Mouse (Mus musculus) midbrain, embryonic 13.5 days (tissue): ENCODE results near the gene Bcor. TPM values are rescaled to one million over a fixed set of nuclear protein-coding genes. Genes with fewer than 3 reads are reported as not detected.

Experiments
- ATAC-seq: fragments of 200-750 bp; cut with Nextera tagmentation; 2 replicates; pipeline ENCODE4 v1.8.0; 2017; ENCODE audit warnings: mild to moderate bottlenecking, moderate TSS enrichment, moderate library complexity
- H3K27ac ChIP-seq: fragments of 300-500 bp; sonication (generic); 2 replicates; pipeline ENCODE4 v1.5.1; 2015; ENCODE audit warnings: inconsistent platforms, mild to moderate bottlenecking, moderate library complexity
- H3K27me3 ChIP-seq: fragments of 300-500 bp; sonication (generic); 2 replicates; pipeline ENCODE4 v1.6.1; 2015; ENCODE audit warnings: mild to moderate bottlenecking, inconsistent platforms
- H3K36me3 ChIP-seq: fragments of 300-500 bp; sonication (generic); 2 replicates; pipeline ENCODE4 v1.6.1; 2015; ENCODE audit warnings: mild to moderate bottlenecking, inconsistent platforms
- H3K4me1 ChIP-seq: fragments of 300-500 bp; sonication (generic); replicated peaks from 2 replicates; pipeline ENCODE4 v1.6.1; 2015; ENCODE audit warnings: inconsistent platforms
- H3K4me2 ChIP-seq: fragments of 300-500 bp; sonication (generic); replicated peaks from 2 replicates; pipeline ENCODE4 v1.6.1; 2015; ENCODE audit warnings: moderate library complexity, mild to moderate bottlenecking, inconsistent platforms
- H3K4me3 ChIP-seq: fragments of 300-500 bp; sonication (generic); replicated peaks from 2 replicates; pipeline ENCODE4 v1.5.1; 2015; ENCODE audit warnings: mild to moderate bottlenecking, inconsistent platforms
- H3K9ac ChIP-seq: fragments of 300-500 bp; sonication (generic); replicated peaks from 2 replicates; pipeline ENCODE4 v1.6.1; 2015; ENCODE audit warnings: mild to moderate bottlenecking, inconsistent platforms
- H3K9me3 ChIP-seq: fragments of 300-500 bp; sonication (generic); 2 replicates; pipeline ENCODE4 v1.6.1; 2016; ENCODE audit warnings: mild to moderate bottlenecking, inconsistent platforms
- WGBS: fragments of 180-500 bp; shearing (Covaris S2); methylation state at CpG from one replicate; pipeline ENCODE4 v1.1.7; 2015; 5-methylcytosine and 5-hydroxymethylcytosine counted together
- polyA plus RNA-seq: library from polyadenylated mRNA; unstranded; fragments of >200 nt; fragmentation: Nextera tagmentation; extraction: Ambion mirVana; gene quantifications from 2 replicates; pipeline ENCODE4 v1.2.1, GENCODE M21; 2015

The Bcor gene
- 24.1 and 25.4 TPM in 2 replicates for polyA plus RNA-seq

GRCm38 (mm10) chrX:12159981-12160656, at the start of gene Bcor:
Bcor (minus strand) TSS chrX:12160355.
- WGBS = 10% methylated on average over 50 of the region's 56 CpGs
- peak within 1 kb of the TSS; percentile 56 for H3K27ac ChIP-seq
- peak within 1 kb of the TSS; percentile 63 for H3K4me2 ChIP-seq
- peak within 1 kb of the TSS; percentile 44 for H3K4me3 ChIP-seq
- peak within 1 kb of the TSS; percentile 62 for H3K9ac ChIP-seq
- peaks cover 36% of the 10 kb centered on the region for H3K4me1 ChIP-seq
- no peaks in the 10 kb centered on the region for H3K36me3 ChIP-seq
- ATAC-seq = peak; percentile 43
- peaks cover 54% of the 10 kb centered on the region for H3K27me3 ChIP-seq
- H3K9me3 ChIP-seq = no peaks in the 10 kb centered on the region

- Histone ChIP-seq H3K4me3 (no peak overlapping the region), H3K4me1 (no peaks in the 10 kb centered on the region), H3K9me3 (no peaks in the 10 kb centered on the region), H3K36me3 (no peaks in the 10 kb centered on the region), H3K27ac (no peak overlapping the region), H3K27me3 (no peaks in the 10 kb centered on the region), H3K9ac (no peak overlapping the region), H3K4me2 (no peak overlapping the region)
- 82% methylated on average over 3 of the region's 3 CpGs for WGBS
- ATAC-seq = no peak
These were observed 42.8 kb upstream of the Bcor start for GRCm38 (mm10) chrX:12202951-12203350.

GRCm38 (mm10) chrX:12201111-12201510, 41.0 kb upstream of the Bcor start:
- H3K36me3 ChIP-seq = no peaks in the 10 kb centered on the region
- ATAC-seq = no peak
- 92% methylated on average over 3 of the region's 3 CpGs for WGBS
- no peaks in the 10 kb centered on the region for H3K9me3 ChIP-seq
- no peaks in the 10 kb centered on the region for H3K27me3 ChIP-seq
- H3K4me1 ChIP-seq = no peaks in the 10 kb centered on the region
- no peak overlapping the region for H3K4me2 ChIP-seq
- no peak overlapping the region for H3K9ac ChIP-seq
- no peak overlapping the region for H3K27ac ChIP-seq
- no peak overlapping the region for H3K4me3 ChIP-seq

GRCm38 (mm10) chrX:12195234-12195919, 35.2 kb upstream of the Bcor start:
- WGBS = 74% methylated on average over 11 of the region's 11 CpGs
- ATAC-seq = no peak
- H3K4me1 ChIP-seq = no peaks in the 10 kb centered on the region
- no peaks in the 10 kb centered on the region for H3K36me3 ChIP-seq
- H3K27ac ChIP-seq = no peak overlapping the region
- no peaks in the 10 kb centered on the region for H3K9me3 ChIP-seq
- H3K4me2 ChIP-seq = no peak overlapping the region
- no peak overlapping the region for H3K9ac ChIP-seq
- H3K4me3 ChIP-seq = no peak overlapping the region
- no peaks in the 10 kb centered on the region for H3K27me3 ChIP-seq

GRCm38 (mm10) chrX:12192343-12192742, 32.2 kb upstream of the Bcor start:
- H3K9me3 ChIP-seq = no peaks in the 10 kb centered on the region
- H3K9ac ChIP-seq = no peak overlapping the region
- H3K27me3 ChIP-seq = no peaks in the 10 kb centered on the region
- ATAC-seq = no peak
- no peak overlapping the region for H3K4me2 ChIP-seq
- no peaks in the 10 kb centered on the region for H3K36me3 ChIP-seq
- 64% methylated on average over 2 of the region's 2 CpGs for WGBS
- H3K27ac ChIP-seq = no peak overlapping the region
- no peak overlapping the region for H3K4me3 ChIP-seq
- no peaks in the 10 kb centered on the region for H3K4me1 ChIP-seq

GRCm38 (mm10) chrX:12189511-12189910, 29.4 kb upstream of the Bcor start:
- ATAC-seq = no peak

GRCm38 (mm10) chrX:12175198-12175960, 15.2 kb upstream of the Bcor start:
- Histone ChIP-seq H3K4me3 (no peak overlapping the region), H3K36me3 (no peaks in the 10 kb centered on the region), H3K9ac (no peak overlapping the region), H3K4me2 (no peak overlapping the region), H3K9me3 (no peaks in the 10 kb centered on the region), H3K27ac (no peak overlapping the region), H3K27me3 (no peaks in the 10 kb centered on the region), H3K4me1 (peaks cover 9% of the 10 kb centered on the region; the same call in 1 of the 2 replicates)
- WGBS = 62% methylated on average over 16 of the region's 16 CpGs
- ATAC-seq = no peak

More at GRCm38 (mm10) chrX:12189511-12189910, 29.4 kb upstream of the Bcor start:
- 77% methylated on average over 4 of the region's 4 CpGs for WGBS
- no peak overlapping the region for H3K4me3 ChIP-seq
- H3K9ac ChIP-seq = no peak overlapping the region
- no peak overlapping the region for H3K4me2 ChIP-seq
- H3K4me1 ChIP-seq = no peaks in the 10 kb centered on the region
- no peaks in the 10 kb centered on the region for H3K27me3 ChIP-seq
- no peaks in the 10 kb centered on the region for H3K36me3 ChIP-seq
- H3K27ac ChIP-seq = no peak overlapping the region
- no peaks in the 10 kb centered on the region for H3K9me3 ChIP-seq

GRCm38 (mm10) chrX:12170128-12170527, 10.0 kb upstream of the Bcor start:
- Histone ChIP-seq H3K4me1 (peaks cover 5% of the 10 kb centered on the region; the same call in 1 of the 2 replicates), H3K4me2 (no peak overlapping the region), H3K9me3 (no peaks in the 10 kb centered on the region), H3K36me3 (no peaks in the 10 kb centered on the region), H3K27ac (no peak overlapping the region), H3K4me3 (no peak overlapping the region), H3K27me3 (peaks cover 2% of the 10 kb centered on the region; the same call in 1 of the 2 replicates), H3K9ac (no peak overlapping the region)
- WGBS = 31% methylated on average over 3 of the region's 3 CpGs
- ATAC-seq = no peak

- Histone ChIP-seq H3K4me1 (no peaks in the 10 kb centered on the region), H3K4me2 (no peak overlapping the region), H3K36me3 (no peaks in the 10 kb centered on the region), H3K27ac (no peak overlapping the region), H3K9me3 (no peaks in the 10 kb centered on the region), H3K4me3 (no peak overlapping the region), H3K9ac (no peak overlapping the region), H3K27me3 (peaks cover 9% of the 10 kb centered on the region; the same call in 1 of the 2 replicates)
- WGBS = 46% methylated on average over 11 of the region's 11 CpGs
- ATAC-seq = no peak
These were observed 4.7 kb upstream of the Bcor start for GRCm38 (mm10) chrX:12164591-12165529.

GRCm38 (mm10) chrX:12159534-12159881, 647 bp downstream of the Bcor start:
- peak overlapping the region; percentile 56 for H3K27ac ChIP-seq
- no peaks in the 10 kb centered on the region for H3K36me3 ChIP-seq
- peaks cover 59% of the 10 kb centered on the region for H3K27me3 ChIP-seq
- peak; percentile 40; the same call in 1 of the 2 replicates for ATAC-seq
- H3K9me3 ChIP-seq = no peaks in the 10 kb centered on the region
- WGBS = 11% methylated on average over 18 of the region's 19 CpGs
- peak overlapping the region; percentile 63 for H3K4me2 ChIP-seq
- H3K9ac ChIP-seq = peak overlapping the region; percentile 62
- H3K4me3 ChIP-seq = peak overlapping the region; percentile 44
- peaks cover 37% of the 10 kb centered on the region for H3K4me1 ChIP-seq

GRCm38 (mm10) chrX:12158821-12159533, 1.2 kb downstream of the Bcor start:
- WGBS = 11% methylated on average over 31 of the region's 31 CpGs
- Histone ChIP-seq H3K36me3 (no peaks in the 10 kb centered on the region), H3K4me1 (peaks cover 37% of the 10 kb centered on the region), H3K4me2 (peak overlapping the region; percentile 63), H3K27ac (peak overlapping the region; percentile 25; the same call in 1 of the 2 replicates), H3K4me3 (peak overlapping the region; percentile 44), H3K27me3 (peaks cover 64% of the 10 kb centered on the region), H3K9me3 (no peaks in the 10 kb centered on the region), H3K9ac (no peak overlapping the region; the same call in 1 of the 2 replicates)
- ATAC-seq = peak; percentile 46
